Mouse (Mus musculus): Measurements from ENCODE around the gene Schip1. TPM values are rescaled to one million over a fixed set of nuclear protein-coding genes. Genes with fewer than 3 reads are reported as not detected.

The Schip1 gene
- polyA plus RNA-seq, 1 experiment, result 8.0 TPM

GRCm38 (mm10) chr3:68493586-68494295 is 429.1 kb downstream of the Schip1 start:
- Histone ChIP-seq H3K27ac (ENCODE audit: control insufficient read depth, insufficient read depth, low read depth, low read length, poor library complexity) (no peak overlapping the region; the same call in 1 of the 2 replicates), H3K4me3 (replicated peaks; ENCODE audit: control insufficient read depth, low read depth, low read length) (peak overlapping the region; percentile 75), H3K4me1 (ENCODE audit: control insufficient read depth, insufficient read depth, low read length) (no peaks in the 10 kb centered on the region)
- TF ChIP-seq POLR2A (IDR thresholded peaks at IDR 0.05; ENCODE audit: borderline replicate concordance, control insufficient read depth, low read depth, low read length), result no peak
- TF ChIP-seq CTCF (IDR thresholded peaks at IDR 0.05; ENCODE audit: control insufficient read depth, insufficient read depth, low read length), result no peak
- 1% methylated on average over 66 of the region's 70 CpGs for WGBS

- H3K27ac ChIP-seq (ENCODE audit: control insufficient read depth, insufficient read depth, low read depth, low read length, poor library complexity), result no peak overlapping the region; the same call in 1 of the 2 replicates
- no peaks in the 10 kb centered on the region for H3K4me1 ChIP-seq (ENCODE audit: control insufficient read depth, insufficient read depth, low read length)
- under 1% methylated on average over 68 of the region's 68 CpGs for WGBS
- TF ChIP-seq POLR2A (IDR thresholded peaks at IDR 0.05; ENCODE audit: borderline replicate concordance, control insufficient read depth, low read depth, low read length), result no peak
- no peak for TF ChIP-seq CTCF (IDR thresholded peaks at IDR 0.05; ENCODE audit: control insufficient read depth, insufficient read depth, low read length)
- peak overlapping the region; percentile 45 for H3K4me3 ChIP-seq (replicated peaks; ENCODE audit: control insufficient read depth, low read depth, low read length)
Observed at GRCm38 (mm10) chr3:68494296-68495095, 429.9 kb downstream of the Schip1 start.

- Histone ChIP-seq H3K27ac (ENCODE audit: control insufficient read depth, insufficient read depth, low read depth, low read length, poor library complexity) (no peak overlapping the region; the same call in 1 of the 2 replicates), H3K4me1 (ENCODE audit: control insufficient read depth, insufficient read depth, low read length) (no peaks in the 10 kb centered on the region), H3K4me3 (replicated peaks; ENCODE audit: control insufficient read depth, low read depth, low read length) (peak overlapping the region; percentile 45)
- TF ChIP-seq CTCF (IDR thresholded peaks at IDR 0.05; ENCODE audit: control insufficient read depth, insufficient read depth, low read length) (no peak), POLR2A (IDR thresholded peaks at IDR 0.05; ENCODE audit: borderline replicate concordance, control insufficient read depth, low read depth, low read length) (no peak)
- 2% methylated on average over 38 of the region's 38 CpGs for WGBS
Observed at GRCm38 (mm10) chr3:68495096-68495735, 430.6 kb downstream of the Schip1 start.

GRCm38 (mm10) chr3:68495736-68496242 is 431.2 kb downstream of the Schip1 start:
- WGBS, result 31% methylated on average over 9 of the region's 9 CpGs
- Histone ChIP-seq H3K4me3 (replicated peaks; ENCODE audit: control insufficient read depth, low read depth, low read length) (no peak overlapping the region), H3K27ac (ENCODE audit: control insufficient read depth, insufficient read depth, low read depth, low read length, poor library complexity) (no peak overlapping the region), H3K4me1 (ENCODE audit: control insufficient read depth, insufficient read depth, low read length) (no peaks in the 10 kb centered on the region; the same call in 1 of the 2 replicates)
- no peak for TF ChIP-seq POLR2A (IDR thresholded peaks at IDR 0.05; ENCODE audit: borderline replicate concordance, control insufficient read depth, low read depth, low read length)
- no peak for TF ChIP-seq CTCF (IDR thresholded peaks at IDR 0.05; ENCODE audit: control insufficient read depth, insufficient read depth, low read length)

- Histone ChIP-seq H3K4me1 (ENCODE audit: control insufficient read depth, insufficient read depth, low read length) (no peaks in the 10 kb centered on the region; the same call in 1 of the 2 replicates), H3K27ac (ENCODE audit: control insufficient read depth, insufficient read depth, low read depth, low read length, poor library complexity) (no peak overlapping the region), H3K4me3 (replicated peaks; ENCODE audit: control insufficient read depth, low read depth, low read length) (no peak overlapping the region)
- TF ChIP-seq CTCF (IDR thresholded peaks at IDR 0.05; ENCODE audit: control insufficient read depth, insufficient read depth, low read length) (no peak), POLR2A (IDR thresholded peaks at IDR 0.05; ENCODE audit: borderline replicate concordance, control insufficient read depth, low read depth, low read length) (no peak)
- WGBS, result 67% methylated on average over 6 of the region's 6 CpGs
Observed at GRCm38 (mm10) chr3:68496513-68496912, 431.9 kb downstream of the Schip1 start.

GRCm38 (mm10) chr3:68499532-68500152 is 435.0 kb downstream of the Schip1 start:
- TF ChIP-seq CTCF (IDR thresholded peaks at IDR 0.05; ENCODE audit: control insufficient read depth, insufficient read depth, low read length) (no peak), POLR2A (IDR thresholded peaks at IDR 0.05; ENCODE audit: borderline replicate concordance, control insufficient read depth, low read depth, low read length) (no peak)
- no peak overlapping the region for H3K27ac ChIP-seq (ENCODE audit: control insufficient read depth, insufficient read depth, low read depth, low read length, poor library complexity)
- no peak overlapping the region for H3K4me3 ChIP-seq (replicated peaks; ENCODE audit: control insufficient read depth, low read depth, low read length)
- H3K4me1 ChIP-seq (ENCODE audit: control insufficient read depth, insufficient read depth, low read length), result no peaks in the 10 kb centered on the region; the same call in 1 of the 2 replicates
- WGBS, result 52% methylated on average over 6 of the region's 6 CpGs

GRCm38 (mm10) chr3:68504838-68505237 is 440.2 kb downstream of the Schip1 start:
- WGBS, result 75% methylated on average over 3 of the region's 3 CpGs

More at GRCm38 (mm10) chr3:68504838-68505237, 440.2 kb downstream of the Schip1 start:
- Histone ChIP-seq H3K4me1 (ENCODE audit: control insufficient read depth, insufficient read depth, low read length) (peaks cover 2% of the 10 kb centered on the region; the same call in 1 of the 2 replicates), H3K27ac (ENCODE audit: control insufficient read depth, insufficient read depth, low read depth, low read length, poor library complexity) (no peak overlapping the region), H3K4me3 (replicated peaks; ENCODE audit: control insufficient read depth, low read depth, low read length) (no peak overlapping the region)
- TF ChIP-seq CTCF (IDR thresholded peaks at IDR 0.05; ENCODE audit: control insufficient read depth, insufficient read depth, low read length), result no peak
- TF ChIP-seq POLR2A (IDR thresholded peaks at IDR 0.05; ENCODE audit: borderline replicate concordance, control insufficient read depth, low read depth, low read length), result no peak

Data from bone marrow, adult 2 months (tissue).